Mouse (Mus musculus) stomach, embryonic 14.5 days (tissue): ENCODE data around the gene Cntrob. TPM values are rescaled to one million over a fixed set of nuclear protein-coding genes. Genes with fewer than 3 reads are reported as not detected.
A peak's percentile ranks its signal among the peaks of the same experiment; 100 is the strongest.

Experiments
- ATAC-seq: fragments of 200-750 bp; cut with Nextera tagmentation; 2 replicates; pipeline ENCODE4 v1.8.0; 2017; ENCODE audit warnings: low read depth, moderate TSS enrichment; ENCODE audit not compliant: insufficient number of reproducible peaks, insufficient read depth, low FRiP score
- H3K27ac ChIP-seq: fragments of 300-500 bp; sonication (generic); 2 replicates; pipeline ENCODE4 v1.5.1; 2014; ENCODE audit warnings: mild to moderate bottlenecking, low read length, moderate library complexity, mixed read lengths
- H3K27me3 ChIP-seq: fragments of 300-500 bp; sonication (generic); 2 replicates; pipeline ENCODE4 v1.6.1; 2014; ENCODE audit warnings: low read length, control low read depth, mixed read lengths; ENCODE audit not compliant: control insufficient read depth, insufficient read depth
- H3K36me3 ChIP-seq: fragments of 300-500 bp; sonication (generic); 2 replicates; pipeline ENCODE4 v1.6.1; 2014; ENCODE audit warnings: mild to moderate bottlenecking, control low read depth, low read length, moderate library complexity, mixed read lengths; ENCODE audit not compliant: control insufficient read depth, insufficient read depth
- H3K4me1 ChIP-seq: fragments of 300-500 bp; sonication (generic); 2 replicates; pipeline ENCODE4 v1.6.1; 2014; ENCODE audit warnings: low read length, control low read depth, mixed read lengths; ENCODE audit not compliant: control insufficient read depth, insufficient read depth
- H3K4me2 ChIP-seq: fragments of 300-500 bp; sonication (generic); replicated peaks from 2 replicates; pipeline ENCODE4 v1.6.1; 2014; ENCODE audit warnings: low read depth, low read length, control low read depth
- H3K4me3 ChIP-seq: fragments of 300-500 bp; sonication (generic); 2 replicates; pipeline ENCODE4 v1.5.1; 2014; ENCODE audit warnings: low read depth, low read length, control low read depth
- H3K9ac ChIP-seq: fragments of 300-500 bp; sonication (generic); replicated peaks from 2 replicates; pipeline ENCODE4 v1.6.1; 2014; ENCODE audit warnings: low read depth, mild to moderate bottlenecking, control low read depth, low read length, moderate library complexity, mixed read lengths
- H3K9me3 ChIP-seq: fragments of 300-500 bp; sonication (generic); 2 replicates; pipeline ENCODE4 v1.6.1; 2016; ENCODE audit warnings: low read depth, low read length, control low read depth; ENCODE audit not compliant: control insufficient read depth
- WGBS: fragments of 180-500 bp; shearing (Covaris S2); extraction: QIAGEN DNeasy Blood & Tissue Kit; methylation state at CpG from one replicate; pipeline ENCODE4 v1.1.7; 2014; 5-methylcytosine and 5-hydroxymethylcytosine counted together
- polyA plus RNA-seq: library from polyadenylated mRNA; unstranded; fragments of >200 nt; fragmentation: Nextera tagmentation; extraction: Ambion mirVana; gene quantifications from 2 replicates; pipeline ENCODE4 v1.2.1, GENCODE M21; 2014

Cntrob gene
- polyA plus RNA-seq, 1 experiment from 2014 or later, result 16.4 TPM

DNA sequence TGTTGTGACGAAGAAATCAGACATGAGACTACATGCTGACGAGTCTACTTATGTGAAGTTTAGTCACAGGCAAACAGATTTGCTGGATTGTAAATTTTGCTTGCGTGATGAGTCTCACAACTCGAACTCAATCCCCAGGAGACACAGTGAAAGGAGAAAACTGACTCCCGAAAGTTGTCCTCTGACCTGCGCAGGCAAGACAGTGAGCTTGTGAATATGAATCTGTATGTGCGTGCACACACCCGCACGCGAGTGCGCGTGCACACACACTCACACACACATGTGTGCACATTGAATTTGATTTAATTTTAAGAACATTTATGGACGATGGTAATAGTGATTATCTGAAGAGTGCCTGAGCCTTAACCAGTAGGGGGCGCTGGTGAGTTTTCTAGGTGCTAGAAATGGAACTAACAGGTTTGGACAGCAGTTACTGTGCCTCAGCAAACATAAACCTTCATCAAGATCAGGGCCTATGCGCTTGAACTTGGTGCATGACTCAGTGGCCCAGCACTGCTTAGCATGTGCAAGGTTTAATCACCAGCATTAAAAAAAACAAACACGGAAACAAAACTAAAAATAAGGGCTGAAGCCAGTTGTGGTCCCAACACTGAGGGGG lies 51.3 kb downstream of the Cntrob start:
- H3K36me3 ChIP-seq, result no peaks in the 10 kb centered on the region
- H3K9me3 ChIP-seq, result no peaks in the 10 kb centered on the region
- ATAC-seq, result no peak
- no peaks in the 10 kb centered on the region for H3K27me3 ChIP-seq
- H3K27ac ChIP-seq, result no peak overlapping the region
- H3K4me2 ChIP-seq, result no peak overlapping the region
- H3K4me3 ChIP-seq, result no peak overlapping the region
- H3K9ac ChIP-seq, result no peak overlapping the region
- no peaks in the 10 kb centered on the region for H3K4me1 ChIP-seq
- 37% methylated on average over 16 of the region's 16 CpGs for WGBS

DNA sequence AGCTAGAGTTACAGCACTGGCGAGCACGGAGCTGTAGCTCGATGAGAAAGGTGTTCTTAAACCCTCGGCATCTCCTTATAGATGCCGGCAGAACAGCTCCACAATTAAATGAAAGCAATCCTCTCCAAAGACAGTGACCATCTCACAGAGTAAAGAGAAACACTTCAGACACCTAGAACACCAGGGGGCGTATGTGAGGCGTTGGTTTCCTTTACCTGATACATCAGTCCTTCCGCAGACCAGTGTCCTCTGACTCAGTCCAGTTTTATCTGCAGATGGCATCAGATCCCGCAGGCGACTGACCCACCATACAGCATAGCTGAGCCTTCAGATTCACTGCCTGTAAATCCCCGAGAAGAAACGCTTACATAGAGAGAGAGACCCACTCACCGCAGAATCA lies 54.0 kb downstream of the Cntrob start:
- Histone ChIP-seq H3K4me2 (no peak overlapping the region; the same call in 1 of the 2 replicates), H3K27me3 (no peaks in the 10 kb centered on the region), H3K4me1 (no peaks in the 10 kb centered on the region; the same call in 1 of the 2 replicates), H3K9me3 (no peaks in the 10 kb centered on the region), H3K27ac (no peak overlapping the region), H3K9ac (no peak overlapping the region), H3K36me3 (no peaks in the 10 kb centered on the region), H3K4me3 (no peak overlapping the region)
- WGBS, result 16% methylated on average over 13 of the region's 13 CpGs
- no peak for ATAC-seq

DNA sequence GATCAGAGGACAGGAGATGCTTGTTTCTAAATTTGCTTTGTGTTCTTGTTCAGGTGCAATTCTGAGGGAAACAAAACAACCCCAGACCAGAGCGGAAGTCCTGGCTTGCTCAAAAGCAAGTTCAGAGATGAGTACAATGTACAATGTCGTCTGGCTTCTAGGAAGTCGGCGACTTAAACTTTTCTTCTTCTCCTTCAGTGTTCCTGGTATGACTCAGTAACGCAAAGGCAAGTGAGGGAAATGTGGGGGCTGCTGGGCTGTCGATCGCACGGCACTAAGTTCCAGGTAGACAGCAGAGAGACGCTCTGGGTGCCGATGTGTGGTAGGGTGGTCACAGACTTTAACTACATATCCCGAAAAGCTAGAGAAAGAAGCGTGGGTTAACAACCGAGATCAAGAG lies 55.5 kb downstream of the Cntrob start:
- 75% methylated on average over 13 of the region's 13 CpGs for WGBS
- Histone ChIP-seq H3K4me2 (no peak overlapping the region), H3K36me3 (no peaks in the 10 kb centered on the region), H3K9me3 (no peaks in the 10 kb centered on the region), H3K4me3 (no peak overlapping the region), H3K27ac (no peak overlapping the region), H3K27me3 (no peaks in the 10 kb centered on the region), H3K4me1 (no peaks in the 10 kb centered on the region; the same call in 1 of the 2 replicates), H3K9ac (no peak overlapping the region)
- no peak for ATAC-seq

DNA sequence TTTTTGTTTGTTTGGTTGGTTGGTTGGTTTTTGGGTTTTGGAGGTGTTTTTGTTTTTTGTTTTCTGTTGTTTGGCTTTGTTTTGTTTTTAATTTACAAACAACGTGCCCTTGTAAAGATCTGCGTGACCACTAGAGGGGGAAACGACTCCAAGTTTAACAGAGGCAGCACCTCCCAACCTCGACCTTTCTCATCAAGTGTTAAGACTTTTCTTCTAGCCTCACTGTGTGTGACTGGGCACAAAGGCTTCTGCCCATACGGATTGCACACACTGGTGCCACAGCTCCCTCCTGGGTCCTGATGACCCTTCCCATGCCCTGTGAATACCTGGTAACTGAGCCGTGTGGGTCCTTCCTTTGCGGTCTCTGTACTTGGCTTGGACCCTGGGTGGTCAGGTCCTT lies 56.2 kb downstream of the Cntrob start:
- no peaks in the 10 kb centered on the region for H3K36me3 ChIP-seq
- H3K9me3 ChIP-seq, result no peaks in the 10 kb centered on the region
- no peak overlapping the region for H3K9ac ChIP-seq
- H3K27me3 ChIP-seq, result no peaks in the 10 kb centered on the region
- H3K27ac ChIP-seq, result no peak overlapping the region
- no peaks in the 10 kb centered on the region; the same call in 1 of the 2 replicates for H3K4me1 ChIP-seq
- H3K4me2 ChIP-seq, result no peak overlapping the region
- 33% methylated on average over 7 of the region's 7 CpGs for WGBS
- no peak overlapping the region for H3K4me3 ChIP-seq
- ATAC-seq, result no peak

DNA sequence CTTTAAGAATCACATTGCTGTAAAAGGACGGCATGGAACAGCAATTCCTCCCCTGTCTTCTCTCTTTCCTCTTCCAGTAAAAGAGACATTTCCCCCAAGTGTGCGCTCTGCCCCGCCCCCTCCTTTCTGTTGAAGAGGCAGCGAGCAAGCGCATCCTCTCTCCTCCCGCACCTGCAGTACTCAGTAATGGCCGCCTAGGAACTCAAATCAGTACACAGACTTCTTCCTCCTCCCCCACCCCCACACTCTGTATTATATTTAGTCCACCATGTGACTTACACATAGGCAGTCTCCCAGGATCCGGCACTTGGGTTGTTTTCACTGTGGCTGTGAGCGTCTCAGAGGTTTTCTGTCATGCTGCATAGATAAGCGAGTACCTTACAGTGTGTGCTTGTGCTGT lies 57.3 kb downstream of the Cntrob start:
- H3K27me3 ChIP-seq, result no peaks in the 10 kb centered on the region
- H3K4me2 ChIP-seq, result peak overlapping the region; percentile 25; the same call in 1 of the 2 replicates
- no peak overlapping the region for H3K4me3 ChIP-seq
- ATAC-seq, result no peak
- H3K27ac ChIP-seq, result no peak overlapping the region
- H3K36me3 ChIP-seq, result no peaks in the 10 kb centered on the region
- H3K4me1 ChIP-seq, result no peaks in the 10 kb centered on the region; the same call in 1 of the 2 replicates
- no peaks in the 10 kb centered on the region for H3K9me3 ChIP-seq
- H3K9ac ChIP-seq, result no peak overlapping the region
- WGBS, result 13% methylated on average over 10 of the region's 10 CpGs

- no peak for ATAC-seq
- Histone ChIP-seq H3K4me1 (no peaks in the 10 kb centered on the region; the same call in 1 of the 2 replicates), H3K27ac (no peak overlapping the region), H3K9ac (no peak overlapping the region), H3K36me3 (no peaks in the 10 kb centered on the region), H3K4me3 (no peak overlapping the region), H3K27me3 (no peaks in the 10 kb centered on the region), H3K4me2 (no peak overlapping the region), H3K9me3 (no peaks in the 10 kb centered on the region)
- 75% methylated on average over 9 of the region's 9 CpGs for WGBS
These were observed 58.2 kb downstream of the Cntrob start for GRCm38 (mm10) chr11:69265410-69265809.

GRCm38 (mm10) chr11:69264276-69264675 lies 59.3 kb downstream of the Cntrob start:
- H3K36me3 ChIP-seq, result no peaks in the 10 kb centered on the region
- no peak overlapping the region for H3K27ac ChIP-seq
- H3K9ac ChIP-seq, result no peak overlapping the region
- no peak overlapping the region for H3K4me3 ChIP-seq
- no peak for ATAC-seq
- no peaks in the 10 kb centered on the region for H3K9me3 ChIP-seq
- no peaks in the 10 kb centered on the region for H3K27me3 ChIP-seq
- H3K4me1 ChIP-seq, result no peaks in the 10 kb centered on the region; the same call in 1 of the 2 replicates
- H3K4me2 ChIP-seq, result no peak overlapping the region
- WGBS, result 35% methylated on average over 2 of the region's 2 CpGs

DNA sequence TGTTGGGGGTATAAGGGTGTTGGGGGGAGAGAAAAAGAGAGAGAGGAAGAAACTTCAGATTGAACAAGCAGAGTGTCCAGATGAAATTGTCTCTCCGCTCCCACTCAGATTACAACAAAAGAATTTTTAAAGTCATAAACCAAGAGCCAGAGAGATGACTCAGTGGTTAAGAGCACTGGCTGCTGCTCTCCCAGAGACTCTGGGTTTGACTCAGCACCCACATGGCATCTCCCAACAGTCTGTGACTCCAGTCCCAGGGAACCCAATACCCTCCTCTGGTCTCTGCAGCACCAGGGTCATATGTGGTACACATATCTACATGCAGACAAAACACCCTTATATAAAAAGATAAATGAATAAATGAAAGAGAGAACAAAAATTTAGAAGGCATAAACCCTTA lies 63.5 kb downstream of the Cntrob start:
- no peak for ATAC-seq
- H3K9me3 ChIP-seq, result no peaks in the 10 kb centered on the region
- no peak overlapping the region for H3K4me3 ChIP-seq
- no peak overlapping the region for H3K4me2 ChIP-seq
- no peak overlapping the region for H3K9ac ChIP-seq
- no peak overlapping the region for H3K27ac ChIP-seq
- WGBS, result 90% methylated on average over 1 of the region's 1 CpGs
- no peaks in the 10 kb centered on the region for H3K4me1 ChIP-seq
- H3K27me3 ChIP-seq, result no peaks in the 10 kb centered on the region
- H3K36me3 ChIP-seq, result no peaks in the 10 kb centered on the region

DNA sequence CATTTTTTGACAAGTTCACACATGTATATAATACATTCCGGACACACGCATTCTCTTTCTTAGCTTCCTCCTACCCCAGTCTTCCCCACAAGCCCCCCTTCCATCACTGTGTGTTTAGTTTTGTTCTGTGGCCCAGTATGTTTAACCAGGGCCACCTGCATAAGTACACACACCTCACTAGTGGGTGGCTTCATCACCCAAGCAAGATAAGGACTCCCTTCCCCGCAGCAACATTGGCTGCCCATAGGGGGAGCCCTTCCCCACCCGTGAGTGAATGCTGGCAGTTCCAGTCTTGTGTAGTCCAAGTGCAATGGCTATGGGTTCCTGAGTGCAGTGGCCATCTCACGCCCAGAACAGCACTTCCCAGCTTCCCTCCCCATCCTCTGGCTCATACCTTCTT lies 65.3 kb downstream of the Cntrob start:
- H3K4me2 ChIP-seq, result no peak overlapping the region
- 0 out of 2 replicates have a peak overlapping the region, but pooled peaks have one; percentile 3 for H3K4me3 ChIP-seq
- H3K4me1 ChIP-seq, result no peaks in the 10 kb centered on the region
- 47% methylated on average over 5 of the region's 5 CpGs for WGBS
- no peak overlapping the region for H3K9ac ChIP-seq
- H3K27me3 ChIP-seq, result no peaks in the 10 kb centered on the region
- H3K27ac ChIP-seq, result no peak overlapping the region
- no peaks in the 10 kb centered on the region for H3K9me3 ChIP-seq
- H3K36me3 ChIP-seq, result no peaks in the 10 kb centered on the region
- ATAC-seq, result peak; percentile 63; the same call in 1 of the 2 replicates
